Mouse (Mus musculus): ENCODE measurements around the gene Actl10. TPM values are rescaled to one million over a fixed set of nuclear protein-coding genes. Genes with fewer than 3 reads are reported as not detected.
A peak's percentile ranks its signal among the peaks of the same experiment; 100 is the strongest.

Gene Actl10
- polyA plus RNA-seq, 1 experiment from 2014 or later: not detected

GRCm38 (mm10) chr2:154525285-154525684, 26.3 kb upstream of the Actl10 start:
- Histone ChIP-seq H3K9ac (ENCODE audit: low read depth, low read length) (no peak overlapping the region), H3K27ac (ENCODE audit: low read length) (no peak overlapping the region), H3K9me3 (ENCODE audit: control insufficient read depth, low read length) (no peaks in the 10 kb centered on the region), H3K4me3 (ENCODE audit: low read length) (no peak overlapping the region), H3K36me3 (ENCODE audit: control insufficient read depth, insufficient read depth, low read length) (0 out of 2 replicates have a peak, but pooled peaks cover 5% of the 10 kb centered on the region), H3K27me3 (replicated peaks; ENCODE audit: control insufficient read depth, insufficient read depth, low read length) (no peaks in the 10 kb centered on the region), H3K4me2 (ENCODE audit: low read depth, low read length) (no peak overlapping the region), H3K4me1 (ENCODE audit: control insufficient read depth, insufficient read depth, low read length) (no peaks in the 10 kb centered on the region)
- ATAC-seq: no peak
- 88% methylated on average over 2 of the region's 2 CpGs for WGBS

GRCm38 (mm10) chr2:154526531-154526930, 25.0 kb upstream of the Actl10 start:
- H3K27me3 ChIP-seq (replicated peaks; ENCODE audit: control insufficient read depth, insufficient read depth, low read length): no peaks in the 10 kb centered on the region
- no peak for ATAC-seq
- no peaks in the 10 kb centered on the region for H3K9me3 ChIP-seq (ENCODE audit: control insufficient read depth, low read length)
- H3K36me3 ChIP-seq (ENCODE audit: control insufficient read depth, insufficient read depth, low read length): peaks cover 5% of the 10 kb centered on the region; the same call in 1 of the 2 replicates
- H3K4me1 ChIP-seq (ENCODE audit: control insufficient read depth, insufficient read depth, low read length): no peaks in the 10 kb centered on the region
- H3K4me3 ChIP-seq (ENCODE audit: low read length): no peak overlapping the region
- no peak overlapping the region for H3K27ac ChIP-seq (ENCODE audit: low read length)
- H3K9ac ChIP-seq (ENCODE audit: low read depth, low read length): no peak overlapping the region
- no peak overlapping the region for H3K4me2 ChIP-seq (ENCODE audit: low read depth, low read length)
- WGBS: 62% methylated on average over 3 of the region's 3 CpGs

- Histone ChIP-seq H3K27me3 (replicated peaks; ENCODE audit: control insufficient read depth, insufficient read depth, low read length) (no peaks in the 10 kb centered on the region), H3K36me3 (ENCODE audit: control insufficient read depth, insufficient read depth, low read length) (peaks cover 7% of the 10 kb centered on the region), H3K4me2 (ENCODE audit: low read depth, low read length) (no peak overlapping the region), H3K9ac (ENCODE audit: low read depth, low read length) (no peak overlapping the region), H3K4me3 (ENCODE audit: low read length) (no peak overlapping the region), H3K27ac (ENCODE audit: low read length) (no peak overlapping the region), H3K4me1 (ENCODE audit: control insufficient read depth, insufficient read depth, low read length) (no peaks in the 10 kb centered on the region; the same call in 1 of the 2 replicates), H3K9me3 (ENCODE audit: control insufficient read depth, low read length) (no peaks in the 10 kb centered on the region)
- WGBS: 70% methylated on average over 3 of the region's 3 CpGs
- ATAC-seq: no peak
These were observed 18.7 kb upstream of the Actl10 start for GRCm38 (mm10) chr2:154532888-154533287.

GRCm38 (mm10) chr2:154534704-154535270, 16.8 kb upstream of the Actl10 start:
- Histone ChIP-seq H3K27me3 (replicated peaks; ENCODE audit: control insufficient read depth, insufficient read depth, low read length) (no peaks in the 10 kb centered on the region), H3K9ac (ENCODE audit: low read depth, low read length) (no peak overlapping the region), H3K4me1 (ENCODE audit: control insufficient read depth, insufficient read depth, low read length) (peaks cover 9% of the 10 kb centered on the region), H3K36me3 (ENCODE audit: control insufficient read depth, insufficient read depth, low read length) (peaks cover 7% of the 10 kb centered on the region), H3K27ac (ENCODE audit: low read length) (no peak overlapping the region), H3K4me2 (ENCODE audit: low read depth, low read length) (no peak overlapping the region), H3K9me3 (ENCODE audit: control insufficient read depth, low read length) (no peaks in the 10 kb centered on the region), H3K4me3 (ENCODE audit: low read length) (no peak overlapping the region)
- WGBS: 93% methylated on average over 12 of the region's 12 CpGs
- ATAC-seq: no peak

- H3K9me3 ChIP-seq (ENCODE audit: control insufficient read depth, low read length): no peaks in the 10 kb centered on the region
- peaks cover 7% of the 10 kb centered on the region for H3K36me3 ChIP-seq (ENCODE audit: control insufficient read depth, insufficient read depth, low read length)
- ATAC-seq: peak; percentile 48; the same call in 1 of the 2 replicates
- H3K4me1 ChIP-seq (ENCODE audit: control insufficient read depth, insufficient read depth, low read length): peaks cover 9% of the 10 kb centered on the region
- no peak overlapping the region for H3K27ac ChIP-seq (ENCODE audit: low read length)
- H3K27me3 ChIP-seq (replicated peaks; ENCODE audit: control insufficient read depth, insufficient read depth, low read length): no peaks in the 10 kb centered on the region
- 42% methylated on average over 2 of the region's 2 CpGs for WGBS
- H3K4me2 ChIP-seq (ENCODE audit: low read depth, low read length): no peak overlapping the region
- no peak overlapping the region for H3K4me3 ChIP-seq (ENCODE audit: low read length)
- no peak overlapping the region for H3K9ac ChIP-seq (ENCODE audit: low read depth, low read length)
These were observed 13.3 kb upstream of the Actl10 start for GRCm38 (mm10) chr2:154538310-154538709.

- no peak for ATAC-seq
- Histone ChIP-seq H3K9ac (ENCODE audit: low read depth, low read length) (no peak overlapping the region), H3K4me2 (ENCODE audit: low read depth, low read length) (no peak overlapping the region), H3K27ac (ENCODE audit: low read length) (no peak overlapping the region), H3K4me1 (ENCODE audit: control insufficient read depth, insufficient read depth, low read length) (peaks cover 9% of the 10 kb centered on the region), H3K27me3 (replicated peaks; ENCODE audit: control insufficient read depth, insufficient read depth, low read length) (no peaks in the 10 kb centered on the region), H3K4me3 (ENCODE audit: low read length) (no peak overlapping the region), H3K36me3 (ENCODE audit: control insufficient read depth, insufficient read depth, low read length) (peaks cover 7% of the 10 kb centered on the region), H3K9me3 (ENCODE audit: control insufficient read depth, low read length) (no peaks in the 10 kb centered on the region)
- 37% methylated on average over 3 of the region's 3 CpGs for WGBS
These were observed 12.9 kb upstream of the Actl10 start for GRCm38 (mm10) chr2:154538710-154539109.

GRCm38 (mm10) chr2:154539720-154540119, 11.9 kb upstream of the Actl10 start:
- Histone ChIP-seq H3K27me3 (replicated peaks; ENCODE audit: control insufficient read depth, insufficient read depth, low read length) (no peaks in the 10 kb centered on the region), H3K36me3 (ENCODE audit: control insufficient read depth, insufficient read depth, low read length) (peaks cover 7% of the 10 kb centered on the region), H3K4me1 (ENCODE audit: control insufficient read depth, insufficient read depth, low read length) (peaks cover 9% of the 10 kb centered on the region), H3K9ac (ENCODE audit: low read depth, low read length) (no peak overlapping the region), H3K27ac (ENCODE audit: low read length) (no peak overlapping the region), H3K4me2 (ENCODE audit: low read depth, low read length) (no peak overlapping the region), H3K9me3 (ENCODE audit: control insufficient read depth, low read length) (no peaks in the 10 kb centered on the region), H3K4me3 (ENCODE audit: low read length) (no peak overlapping the region)
- ATAC-seq: no peak
- WGBS: 77% methylated on average over 3 of the region's 3 CpGs

- peaks cover 9% of the 10 kb centered on the region for H3K4me1 ChIP-seq (ENCODE audit: control insufficient read depth, insufficient read depth, low read length)
- WGBS: 88% methylated on average over 2 of the region's 2 CpGs
- no peak overlapping the region for H3K27ac ChIP-seq (ENCODE audit: low read length)
- H3K9me3 ChIP-seq (ENCODE audit: control insufficient read depth, low read length): no peaks in the 10 kb centered on the region
- H3K4me2 ChIP-seq (ENCODE audit: low read depth, low read length): no peak overlapping the region
- ATAC-seq: no peak
- H3K36me3 ChIP-seq (ENCODE audit: control insufficient read depth, insufficient read depth, low read length): no peaks in the 10 kb centered on the region
- no peak overlapping the region for H3K4me3 ChIP-seq (ENCODE audit: low read length)
- no peak overlapping the region for H3K9ac ChIP-seq (ENCODE audit: low read depth, low read length)
- no peaks in the 10 kb centered on the region for H3K27me3 ChIP-seq (replicated peaks; ENCODE audit: control insufficient read depth, insufficient read depth, low read length)
These were observed 9.9 kb upstream of the Actl10 start for GRCm38 (mm10) chr2:154541630-154542029.

GRCm38 (mm10) chr2:154543567-154544347, 7.8 kb upstream of the Actl10 start:
- 84% methylated on average over 9 of the region's 9 CpGs for WGBS
- Histone ChIP-seq H3K4me3 (ENCODE audit: low read length) (no peak overlapping the region), H3K4me2 (ENCODE audit: low read depth, low read length) (no peak overlapping the region), H3K4me1 (ENCODE audit: control insufficient read depth, insufficient read depth, low read length) (peaks cover under 1% of the 10 kb centered on the region; the same call in 1 of the 2 replicates), H3K27ac (ENCODE audit: low read length) (no peak overlapping the region), H3K9me3 (ENCODE audit: control insufficient read depth, low read length) (no peaks in the 10 kb centered on the region), H3K9ac (ENCODE audit: low read depth, low read length) (no peak overlapping the region), H3K27me3 (replicated peaks; ENCODE audit: control insufficient read depth, insufficient read depth, low read length) (no peaks in the 10 kb centered on the region), H3K36me3 (ENCODE audit: control insufficient read depth, insufficient read depth, low read length) (no peaks in the 10 kb centered on the region)
- ATAC-seq: no peak
